Mouse (Mus musculus) embryonic facial prominence, embryonic 10.5 days (tissue): ENCODE data around the gene Abca14. TPM values are rescaled to one million over a fixed set of nuclear protein-coding genes. Genes with fewer than 3 reads are reported as not detected.
"Not testable (repeated sequence)": the region's sequence is repeated elsewhere in the genome, so short reads cannot be mapped to it uniquely, and the experiment has no call there.

Experiments used
- DNase-seq: peaks from one replicate; pipeline ENCODE4 v3.0.0-alpha.2; 2017; ENCODE audit warnings: low spot score
- H3K27ac ChIP-seq: fragments of 300-500 bp; sonication (generic); replicated peaks from 2 replicates; pipeline ENCODE4 v1.5.1; 2016; ENCODE audit warnings: mild to moderate bottlenecking
- H3K27me3 ChIP-seq: fragments of 300-500 bp; sonication (generic); replicated peaks from 2 replicates; pipeline ENCODE4 v1.6.1; 2016; ENCODE audit warnings: low read depth, mild to moderate bottlenecking; ENCODE audit not compliant: poor library complexity, severe bottlenecking
- H3K36me3 ChIP-seq: fragments of 300-500 bp; sonication (generic); replicated peaks from 2 replicates; pipeline ENCODE4 v1.6.1; 2016; ENCODE audit warnings: mild to moderate bottlenecking, moderate library complexity
- H3K4me1 ChIP-seq: fragments of 300-500 bp; sonication (generic); 2 replicates; pipeline ENCODE4 v1.6.1; 2016
- H3K4me3 ChIP-seq: fragments of 300-500 bp; sonication (generic); 2 replicates; pipeline ENCODE4 v1.5.1; 2016; ENCODE audit warnings: mild to moderate bottlenecking, moderate library complexity
- H3K9me3 ChIP-seq: fragments of 300-500 bp; sonication (generic); 2 replicates; pipeline ENCODE4 v1.6.1; 2016; ENCODE audit warnings: mild to moderate bottlenecking
- WGBS: fragments of 180-500 bp; shearing (Covaris S2); methylation state at CpG from one replicate; pipeline ENCODE4 v1.1.7; 2016; 5-methylcytosine and 5-hydroxymethylcytosine counted together
- polyA plus RNA-seq: library from polyadenylated mRNA; unstranded; fragments of >200 nt; fragmentation: Nextera tagmentation; extraction: Ambion mirVana; gene quantifications from 2 replicates; pipeline ENCODE4 v1.2.1, GENCODE M21; 2016

The Abca14 gene
- polyA plus RNA-seq, 1 experiment from 2014 or later: not detected

DNA sequence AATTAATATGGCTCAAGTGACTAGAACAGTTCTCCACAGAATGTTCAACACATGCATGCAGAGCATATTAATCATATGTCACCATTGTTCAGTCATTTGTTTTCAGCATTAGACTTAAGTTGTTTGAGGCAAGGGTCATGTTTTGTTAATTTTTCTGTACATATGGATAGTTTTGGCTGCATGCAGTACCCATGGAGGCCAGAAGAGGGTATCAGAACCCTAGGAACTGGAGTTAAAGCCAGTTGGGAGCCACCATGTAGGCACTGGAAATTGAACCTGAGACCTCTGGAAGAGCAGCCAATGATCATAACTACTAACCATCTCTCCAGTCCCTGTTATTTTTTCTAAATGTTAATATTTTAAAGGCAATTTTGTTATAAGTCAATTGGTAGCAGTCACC, 37.3 kb downstream of the Abca14 start:
- Histone ChIP-seq H3K36me3 (no peaks in the 10 kb centered on the region), H3K9me3 (no peaks in the 10 kb centered on the region), H3K27ac (no peak overlapping the region), H3K4me3 (no peak overlapping the region), H3K4me1 (no peaks in the 10 kb centered on the region), H3K27me3 (no peaks in the 10 kb centered on the region)
- no peak for DNase-seq

DNA sequence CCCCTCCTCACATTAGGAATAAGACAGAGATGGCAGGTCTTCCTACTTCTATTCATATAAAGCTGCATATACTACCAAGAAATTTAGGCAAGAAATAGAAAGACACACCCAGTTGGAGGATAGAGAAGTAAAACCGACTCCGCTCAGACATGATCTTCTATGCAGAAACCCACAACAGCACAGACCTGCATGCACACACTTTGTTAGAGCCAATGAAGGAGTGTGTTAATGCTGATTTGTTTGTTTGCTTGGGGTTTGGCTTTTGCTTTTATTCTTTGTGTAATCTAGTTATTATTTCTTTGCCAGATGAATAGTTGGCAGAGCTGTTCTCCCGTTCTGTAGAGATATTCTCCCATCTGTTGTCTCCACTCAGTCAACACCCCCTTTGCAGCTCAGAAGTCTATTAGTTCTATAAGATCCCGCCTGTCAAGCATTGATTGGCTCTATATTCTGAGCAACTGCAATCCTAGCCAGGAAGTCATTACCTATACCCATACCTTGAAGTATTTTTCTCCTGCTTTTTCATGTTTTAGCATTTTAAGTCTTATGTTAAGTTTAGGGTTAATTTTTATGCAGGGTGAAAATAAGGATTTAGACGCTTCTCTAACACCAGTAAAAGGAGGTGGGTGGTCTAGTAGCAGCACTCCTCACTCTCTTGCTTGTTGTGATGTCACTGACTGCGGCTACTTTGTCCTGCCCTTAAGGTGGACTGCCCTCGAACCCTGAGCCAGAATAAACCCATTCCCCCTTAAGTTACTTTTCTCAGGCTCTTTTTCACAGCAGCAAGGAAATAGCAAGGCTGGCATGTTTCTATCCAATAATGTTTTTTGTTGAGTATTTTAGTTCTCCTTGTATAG, 67.6 kb downstream of the Abca14 start:
- H3K27me3 ChIP-seq: no peaks in the 10 kb centered on the region
- WGBS: 87% methylated on average over 7 of the region's 7 CpGs
- no peak overlapping the region for H3K4me3 ChIP-seq
- no peaks in the 10 kb centered on the region for H3K4me1 ChIP-seq
- no peaks in the 10 kb centered on the region for H3K36me3 ChIP-seq
- DNase-seq: no peak
- H3K27ac ChIP-seq: no peak overlapping the region
- no peaks in the 10 kb centered on the region for H3K9me3 ChIP-seq

DNA sequence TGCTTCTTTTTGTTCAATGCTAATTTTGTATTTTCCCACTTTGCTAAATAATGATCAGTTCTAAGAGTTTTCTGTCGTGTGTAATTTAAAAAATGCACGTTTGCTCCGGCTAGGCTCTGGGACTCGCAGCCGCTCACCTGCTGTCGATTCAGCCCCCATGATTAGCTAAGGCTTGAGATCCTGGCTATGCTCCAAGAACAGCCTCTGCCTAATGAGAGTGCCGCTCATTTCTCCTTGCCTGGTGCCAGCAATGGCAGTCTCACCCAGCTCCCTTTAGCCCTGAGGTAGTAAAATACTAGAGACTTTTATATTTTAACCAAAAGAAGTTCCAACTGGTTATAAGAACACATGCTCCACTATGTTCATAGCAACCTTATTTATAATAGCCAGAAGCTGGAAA, 68.3 kb downstream of the Abca14 start:
- no peak overlapping the region for H3K4me3 ChIP-seq
- no peaks in the 10 kb centered on the region for H3K4me1 ChIP-seq
- H3K9me3 ChIP-seq: no peaks in the 10 kb centered on the region
- H3K27me3 ChIP-seq: no peaks in the 10 kb centered on the region
- no peaks in the 10 kb centered on the region for H3K36me3 ChIP-seq
- no peak for DNase-seq
- no peak overlapping the region for H3K27ac ChIP-seq
- WGBS: 86% methylated on average over 7 of the region's 7 CpGs

DNA sequence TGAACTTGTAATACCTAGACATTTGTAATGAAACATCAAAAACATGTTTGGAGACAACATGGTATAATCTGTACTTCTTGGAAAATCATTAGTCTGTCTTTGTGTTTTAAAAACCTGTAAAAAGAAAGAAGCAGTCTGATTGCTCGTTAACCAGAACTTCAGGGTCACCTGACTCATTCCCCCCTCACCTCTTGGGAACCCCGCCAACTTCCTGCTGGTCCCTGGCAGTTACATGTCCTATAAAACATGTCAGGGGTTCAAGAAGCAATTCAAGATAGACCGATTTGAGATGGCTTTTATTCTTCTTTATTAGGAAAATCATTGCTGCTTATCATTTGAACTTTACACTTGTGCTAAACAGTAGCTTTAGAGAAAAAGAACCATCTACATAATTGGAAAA, 81.5 kb downstream of the Abca14 start:
- 82% methylated on average over 3 of the region's 3 CpGs for WGBS
- Histone ChIP-seq H3K4me1 (no peaks in the 10 kb centered on the region), H3K36me3 (no peaks in the 10 kb centered on the region), H3K27me3 (no peaks in the 10 kb centered on the region), H3K27ac (no peak overlapping the region), H3K9me3 (no peaks in the 10 kb centered on the region), H3K4me3 (no peak overlapping the region)
- no peak for DNase-seq

DNA sequence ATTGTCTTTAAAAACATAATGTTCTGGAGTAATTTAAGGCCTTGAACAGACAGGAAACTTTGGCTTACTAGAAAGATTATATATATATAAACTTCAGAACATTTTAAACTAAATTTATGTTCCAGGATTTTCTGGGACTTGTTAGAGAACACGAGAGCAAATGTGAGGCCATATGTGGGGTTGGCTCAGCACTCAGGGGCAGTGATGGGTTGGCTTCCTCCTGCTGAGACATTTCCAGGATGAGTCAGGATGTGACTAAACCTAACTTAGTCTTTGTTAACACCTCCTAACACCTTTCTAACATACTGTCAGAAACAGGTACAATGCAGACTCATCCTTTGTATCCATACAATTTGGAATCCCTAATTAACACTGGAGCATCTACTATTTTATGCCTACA, 112.3 kb downstream of the Abca14 start:
- Histone ChIP-seq H3K27ac (no peak overlapping the region), H3K36me3 (no peaks in the 10 kb centered on the region), H3K9me3 (no peaks in the 10 kb centered on the region), H3K4me3 (no peak overlapping the region), H3K4me1 (no peaks in the 10 kb centered on the region), H3K27me3 (no peaks in the 10 kb centered on the region)
- 74% methylated on average over 1 of the region's 1 CpGs for WGBS
- no peak for DNase-seq

DNA sequence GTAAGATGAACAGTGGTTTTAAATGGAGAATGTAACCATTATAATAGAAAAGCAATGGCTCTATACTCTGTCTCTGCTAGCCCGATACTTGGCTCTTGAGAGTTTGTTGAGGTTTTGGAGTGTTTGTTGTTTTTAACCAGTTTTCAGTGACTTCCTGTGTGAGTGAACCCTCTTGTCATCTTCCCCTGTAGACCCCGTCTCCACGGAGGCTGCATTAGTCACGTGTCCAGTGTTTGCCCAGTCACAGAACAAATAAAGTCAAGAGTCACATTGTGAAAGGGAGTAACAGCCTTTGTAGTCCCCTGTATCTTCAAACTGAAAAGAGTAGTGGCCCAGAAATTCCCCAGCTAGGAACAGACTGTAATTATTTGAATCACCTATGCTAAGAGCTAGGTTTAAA, 119.2 kb downstream of the Abca14 start:
- 42% methylated on average over 4 of the region's 4 CpGs for WGBS
- Histone ChIP-seq H3K4me1 (0 out of 2 replicates have a peak, but pooled peaks cover 2% of the 10 kb centered on the region), H3K4me3 (no peak overlapping the region), H3K27ac (no peak overlapping the region), H3K27me3 (peaks cover 12% of the 10 kb centered on the region), H3K36me3 (no peaks in the 10 kb centered on the region), H3K9me3 (no peaks in the 10 kb centered on the region)
- DNase-seq: no peak

DNA sequence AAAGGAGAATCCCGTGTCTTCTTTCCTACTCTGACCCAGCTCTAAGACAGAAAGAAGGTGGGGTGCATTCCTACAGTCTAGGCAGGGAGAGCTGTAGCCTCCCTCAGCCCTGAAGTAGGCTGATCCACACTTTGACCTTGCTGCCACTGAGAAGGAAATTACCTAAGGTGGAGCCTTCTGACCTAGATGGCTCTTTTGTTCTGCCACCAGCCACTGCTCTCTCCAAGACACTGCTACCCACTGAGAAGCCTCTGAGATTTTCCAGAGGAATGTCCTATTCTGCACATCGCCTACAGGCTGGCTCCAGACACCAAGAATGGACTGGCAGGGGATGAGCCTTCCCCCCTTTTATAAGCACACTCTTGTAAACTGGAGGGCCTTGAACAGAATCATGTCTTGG, 122.2 kb downstream of the Abca14 start:
- not testable (repeated sequence) for H3K4me1 ChIP-seq, H3K4me3 ChIP-seq, H3K36me3 ChIP-seq, H3K27ac ChIP-seq, DNase-seq, H3K9me3 ChIP-seq
- H3K27me3 ChIP-seq: peaks cover 20% of the 10 kb centered on the region
- 68% methylated on average over 2 of the region's 2 CpGs for WGBS

DNA sequence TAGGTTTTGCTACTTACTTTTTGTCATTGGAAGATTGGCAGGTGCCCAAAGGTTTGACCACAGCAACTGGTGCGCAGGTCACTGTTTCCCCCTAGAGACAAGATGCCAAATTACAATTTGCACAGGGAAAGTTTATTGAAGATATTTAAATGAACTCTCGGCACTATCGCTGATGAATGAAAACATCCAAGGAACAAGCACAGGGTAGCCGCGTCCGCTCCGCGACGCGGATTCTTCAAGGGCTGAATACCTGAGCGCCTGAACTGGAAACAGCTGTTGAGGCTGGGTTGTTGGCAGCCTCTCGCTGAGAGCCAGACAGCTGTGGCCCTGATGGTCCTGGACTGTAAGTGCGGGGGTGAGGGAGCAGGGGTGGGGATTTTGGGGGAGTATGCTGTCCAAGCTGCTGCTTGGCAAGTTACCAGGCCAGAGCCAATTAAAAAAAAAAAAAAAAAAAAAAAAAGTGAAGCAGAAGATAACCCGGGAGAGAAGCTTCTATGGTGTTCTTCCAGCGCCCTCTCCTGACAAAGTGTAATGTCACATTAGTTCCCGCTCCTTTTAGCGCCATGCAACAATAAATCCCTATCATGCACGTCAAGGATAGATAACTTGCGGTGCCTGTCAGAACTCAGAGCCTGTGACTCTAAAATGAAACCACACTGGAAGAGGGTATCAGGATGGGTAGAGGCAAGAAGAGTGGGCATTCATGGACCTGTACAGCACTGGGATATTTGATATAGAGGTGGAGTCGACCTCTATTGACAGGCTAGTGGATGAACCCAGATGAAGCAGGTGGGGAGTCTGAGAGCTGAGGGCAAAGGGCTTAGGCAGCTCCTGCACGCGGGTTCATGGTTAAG, 123.7 kb downstream of the Abca14 start:
- Histone ChIP-seq H3K27me3 (peaks cover 20% of the 10 kb centered on the region), H3K36me3 (no peaks in the 10 kb centered on the region), H3K4me3 (peak overlapping the region; percentile 46), H3K4me1 (0 out of 2 replicates have a peak, but pooled peaks cover 2% of the 10 kb centered on the region), H3K9me3 (no peaks in the 10 kb centered on the region), H3K27ac (no peak overlapping the region)
- WGBS: 20% methylated on average over 22 of the region's 22 CpGs
- DNase-seq: peak; percentile 44

DNA sequence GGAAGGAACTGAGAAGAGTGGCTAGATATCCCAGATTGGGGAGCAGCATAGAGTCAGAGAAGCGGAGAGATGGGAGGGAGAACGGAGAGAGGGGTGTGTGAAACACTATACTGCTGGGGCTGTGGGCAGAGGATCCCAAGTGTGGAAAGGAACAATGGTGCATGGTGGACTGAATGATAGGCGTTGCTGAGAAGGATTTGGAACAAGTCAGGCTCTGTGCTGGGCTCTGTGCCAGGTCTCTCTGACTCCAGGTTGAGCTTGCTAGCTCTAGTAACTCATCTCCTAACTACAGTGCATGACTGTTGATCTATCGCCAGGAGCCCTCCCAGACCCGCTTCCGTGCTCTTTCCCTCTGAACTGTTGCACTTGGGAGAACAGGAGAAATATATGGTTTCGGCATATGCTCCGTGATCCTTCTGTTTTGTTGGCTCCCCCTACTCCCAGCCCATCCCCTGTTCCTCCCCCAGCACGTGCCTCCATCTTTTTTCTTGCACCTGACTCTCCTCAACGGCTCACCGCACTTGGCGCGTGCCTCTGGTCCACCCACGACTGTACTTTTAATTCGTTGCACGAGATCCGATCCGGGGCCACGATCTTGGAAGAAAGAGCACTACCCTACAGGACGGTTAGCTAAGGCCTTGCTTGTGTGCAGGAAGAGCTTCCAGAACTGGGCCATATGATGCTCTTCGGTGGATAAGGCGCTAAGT, 124.5 kb downstream of the Abca14 start, which contains the start of gene Abca15:
Abca15 (plus strand) TSS at position 584 of the 707 bp plus-strand sequence.
- Histone ChIP-seq H3K36me3 (no peaks in the 10 kb centered on the region), H3K4me3 (peak within 1 kb of the TSS; percentile 46), H3K9me3 (no peaks in the 10 kb centered on the region), H3K27ac (no peak within 1 kb of the TSS), H3K27me3 (peaks cover 20% of the 10 kb centered on the region), H3K4me1 (0 out of 2 replicates have a peak, but pooled peaks cover 2% of the 10 kb centered on the region)
- no peak for DNase-seq
- 84% methylated on average over 22 of the region's 22 CpGs for WGBS

DNA sequence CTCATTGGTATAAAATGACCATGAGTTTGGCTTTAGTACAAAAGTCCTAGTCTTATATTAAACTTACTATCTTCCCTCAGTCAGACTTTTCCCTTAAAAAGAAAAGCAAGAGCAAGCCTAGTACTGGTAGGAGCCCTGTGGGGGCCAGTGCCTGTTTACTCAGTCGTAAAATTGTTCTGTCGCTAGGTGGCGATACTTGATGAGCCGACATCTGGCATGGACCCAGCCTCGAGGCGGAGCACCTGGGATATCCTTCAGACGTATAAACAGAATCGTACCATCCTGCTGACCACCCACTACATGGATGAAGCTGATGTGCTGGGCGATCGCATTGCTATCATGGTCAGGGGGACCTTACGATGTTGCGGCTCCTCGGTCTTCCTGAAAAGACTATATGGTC, 157.4 kb downstream of the Abca14 start:
- H3K4me1 ChIP-seq: no peaks in the 10 kb centered on the region
- DNase-seq: peak; percentile 46
- no peaks in the 10 kb centered on the region for H3K27me3 ChIP-seq
- no peak overlapping the region for H3K4me3 ChIP-seq
- no peaks in the 10 kb centered on the region for H3K9me3 ChIP-seq
- 35% methylated on average over 13 of the region's 13 CpGs for WGBS
- no peaks in the 10 kb centered on the region for H3K36me3 ChIP-seq
- H3K27ac ChIP-seq: no peak overlapping the region
